Mouse (Mus musculus) embryo, embryonic 10.5 days (tissue): ENCODE measurements at regions not wholly inside any gene's neighbourhood (a gene's known extent, or its start where the extent isn't known, plus 50 kb on each side); places are given as distances from the start of the nearest gene placed in this dataset.
A peak's percentile ranks its signal among the peaks of the same experiment; 100 is the strongest.

Experiments
- DNase-seq: peaks from one replicate; pipeline ENCODE4 v3.0.0-alpha.2; 2015; ENCODE audit warnings: low spot score

GRCm38 (mm10) chr17:14610791-14611522 is 83.1 kb downstream of the Thbs2 start:
- no peak for DNase-seq

- DNase-seq = no peak
Measured at GRCm38 (mm10) chr17:14608845-14609244, 85.2 kb downstream of the Thbs2 start.

- no peak for DNase-seq
Measured at GRCm38 (mm10) chr17:14606356-14606989, 87.6 kb downstream of the Thbs2 start.

GRCm38 (mm10) chr17:14599681-14600080 is 94.4 kb downstream of the Thbs2 start:
- peak; percentile 1 for DNase-seq

- no peak for DNase-seq
Measured at GRCm38 (mm10) chr17:14596470-14596869, 97.6 kb downstream of the Thbs2 start.

GRCm38 (mm10) chr17:14595525-14595924 is 98.5 kb downstream of the Thbs2 start:
- DNase-seq = no peak

- no peak for DNase-seq
Measured at GRCm38 (mm10) chr17:14588086-14588817, 105.8 kb downstream of the Thbs2 start.

GRCm38 (mm10) chr17:14579671-14580070 is 114.4 kb downstream of the Thbs2 start:
- DNase-seq = no peak

- no peak for DNase-seq
Measured at GRCm38 (mm10) chr17:14578721-14579120, 115.3 kb downstream of the Thbs2 start.

GRCm38 (mm10) chr17:14578194-14578593 is 115.8 kb downstream of the Thbs2 start:
- DNase-seq = no peak

- no peak for DNase-seq
Measured at GRCm38 (mm10) chr17:14576159-14576558, 117.9 kb downstream of the Thbs2 start.

- no peak for DNase-seq
Measured at GRCm38 (mm10) chr17:14571143-14571542, 122.9 kb downstream of the Thbs2 start.

GRCm38 (mm10) chr17:14570266-14570775 is 123.7 kb downstream of the Thbs2 start:
- no peak for DNase-seq

GRCm38 (mm10) chr17:14562191-14562590 is 131.8 kb downstream of the Thbs2 start:
- DNase-seq = no peak

- no peak for DNase-seq
Measured at GRCm38 (mm10) chr17:14557214-14557613, 136.8 kb downstream of the Thbs2 start.

- no peak for DNase-seq
Measured at GRCm38 (mm10) chr17:14553195-14553594, 140.8 kb downstream of the Thbs2 start.

GRCm38 (mm10) chr17:14552081-14552480 is 142.0 kb downstream of the Thbs2 start:
- DNase-seq = no peak

GRCm38 (mm10) chr17:14551610-14552009 is 142.4 kb downstream of the Thbs2 start:
- no peak for DNase-seq

GRCm38 (mm10) chr17:14545822-14546473 is 148.1 kb downstream of the Thbs2 start:
- DNase-seq = peak; percentile 83

GRCm38 (mm10) chr17:14544343-14545002 is 149.6 kb downstream of the Thbs2 start:
- DNase-seq = peak; percentile 44

- no peak for DNase-seq
Measured at GRCm38 (mm10) chr17:14541035-14541434, 153.0 kb downstream of the Thbs2 start.
